Mouse (Mus musculus): ENCODE measurements around the gene Olfr566. TPM values are rescaled to one million over a fixed set of nuclear protein-coding genes. Genes with fewer than 3 reads are reported as not detected.

Olfr566 gene
- not detected for polyA plus RNA-seq (2014; fragmentation: Illumina TruSeq; extraction: RNeasy Lipid Tissue Mini Kit (QIAGEN cat#74804); ENCODE audit: low read depth, low replicate concordance)

DNA sequence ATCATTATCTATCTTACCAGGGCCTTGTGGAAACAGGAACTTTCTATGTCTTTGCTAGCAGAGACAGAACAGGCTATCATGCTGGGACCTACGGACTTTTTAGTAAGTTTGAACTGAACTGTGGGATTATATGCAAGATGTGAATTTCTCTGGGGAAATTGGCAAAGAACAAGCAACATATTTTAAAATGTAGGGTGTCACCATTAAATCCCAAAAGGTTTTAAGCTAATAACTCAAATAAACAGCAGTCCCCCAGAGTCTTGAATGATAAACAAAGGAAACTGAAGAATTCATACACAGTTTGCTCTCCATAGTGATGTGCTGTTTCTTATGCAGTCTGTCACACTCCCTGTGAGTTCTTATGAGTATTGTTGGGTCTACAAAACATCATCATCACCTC lies at the start of gene Olfr566:
Olfr566 (minus strand) TSS at position 101 of the 400 bp plus-strand sequence.

DNA sequence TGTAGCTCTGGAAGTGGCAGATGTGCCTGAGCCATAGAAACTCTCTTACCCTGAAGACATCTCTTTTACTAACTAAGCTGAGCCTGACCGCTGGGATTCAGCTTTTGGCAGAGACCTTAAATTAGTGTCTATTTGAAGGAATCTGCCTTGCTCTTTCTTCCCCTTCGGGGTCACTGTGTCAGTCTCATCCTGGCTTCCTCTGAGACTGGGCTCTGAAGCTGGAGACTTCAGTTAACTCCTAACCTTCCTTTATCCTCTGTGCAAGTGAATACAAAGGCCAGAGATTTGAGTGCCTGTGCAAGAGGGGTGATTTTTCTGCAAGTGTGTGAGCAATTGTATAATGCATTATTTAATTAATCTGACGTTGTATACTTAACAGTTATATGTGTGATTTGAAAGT lies 32.2 kb upstream of the Olfr566 start, which contains the start of gene Olfr569:
Olfr569 (minus strand) TSS at position 101 of the 400 bp plus-strand sequence.

DNA sequence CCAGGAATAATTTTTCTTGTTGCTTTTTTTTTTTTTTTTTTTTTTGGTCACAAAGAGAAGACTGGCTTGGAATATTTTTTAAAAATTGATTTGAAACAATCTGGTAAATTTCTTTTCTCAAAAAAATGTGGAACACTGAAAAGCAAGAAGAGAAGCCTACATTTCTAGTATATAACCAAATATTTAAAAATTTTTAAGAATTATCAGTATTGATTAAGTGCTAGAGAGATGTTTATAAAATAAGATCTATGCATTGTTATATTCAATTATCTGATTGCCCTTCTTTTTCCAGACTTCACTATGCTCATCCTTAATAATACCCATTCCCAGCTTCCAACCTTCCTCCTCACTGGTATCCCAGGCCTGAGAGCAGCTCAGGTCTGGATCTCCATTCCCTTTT lies 18.3 kb upstream of the Olfr566 start, which contains the start of gene Olfr568:
Olfr568 (plus strand) TSS at position 301 of the 400 bp plus-strand sequence.

Other genes starting within 250 kb of the Olfr566 start
- not detected for gene Olfr553, start 240.5 kb downstream of the Olfr566 start, polyA plus RNA-seq (2014; fragmentation: Illumina TruSeq; extraction: RNeasy Lipid Tissue Mini Kit (QIAGEN cat#74804); ENCODE audit: low read depth, low replicate concordance)
- not detected for gene Olfr554, start 220.3 kb downstream of the Olfr566 start, polyA plus RNA-seq (2014; fragmentation: Illumina TruSeq; extraction: RNeasy Lipid Tissue Mini Kit (QIAGEN cat#74804); ENCODE audit: low read depth, low replicate concordance)
- gene Olfr555, start 199.9 kb downstream of the Olfr566 start, polyA plus RNA-seq (2014; fragmentation: Illumina TruSeq; extraction: RNeasy Lipid Tissue Mini Kit (QIAGEN cat#74804); ENCODE audit: low read depth, low replicate concordance), result not detected
- gene Olfr556, start 193.9 kb downstream of the Olfr566 start, polyA plus RNA-seq (2014; fragmentation: Illumina TruSeq; extraction: RNeasy Lipid Tissue Mini Kit (QIAGEN cat#74804); ENCODE audit: low read depth, low replicate concordance), result not detected
- gene Trim68, start 171.4 kb downstream of the Olfr566 start, polyA plus RNA-seq (2014; fragmentation: Illumina TruSeq; extraction: RNeasy Lipid Tissue Mini Kit (QIAGEN cat#74804); ENCODE audit: low read depth, low replicate concordance), result 23.3 TPM
- gene Olfr557, start 162.9 kb downstream of the Olfr566 start, polyA plus RNA-seq (2014; fragmentation: Illumina TruSeq; extraction: RNeasy Lipid Tissue Mini Kit (QIAGEN cat#74804); ENCODE audit: low read depth, low replicate concordance), result not detected
- gene Olfr558, start 156.6 kb downstream of the Olfr566 start, polyA plus RNA-seq (2014; fragmentation: Illumina TruSeq; extraction: RNeasy Lipid Tissue Mini Kit (QIAGEN cat#74804); ENCODE audit: low read depth, low replicate concordance), result 6.0 TPM
- not detected for gene Olfr33, start 139.7 kb downstream of the Olfr566 start, polyA plus RNA-seq (2014; fragmentation: Illumina TruSeq; extraction: RNeasy Lipid Tissue Mini Kit (QIAGEN cat#74804); ENCODE audit: low read depth, low replicate concordance)
- not detected for gene Olfr559, start 131.3 kb downstream of the Olfr566 start, polyA plus RNA-seq (2014; fragmentation: Illumina TruSeq; extraction: RNeasy Lipid Tissue Mini Kit (QIAGEN cat#74804); ENCODE audit: low read depth, low replicate concordance)
- 0.39 TPM for gene Olfr560, start 99.4 kb downstream of the Olfr566 start, polyA plus RNA-seq (2014; fragmentation: Illumina TruSeq; extraction: RNeasy Lipid Tissue Mini Kit (QIAGEN cat#74804); ENCODE audit: low read depth, low replicate concordance)
- gene Olfr78, start 99.3 kb downstream of the Olfr566 start, polyA plus RNA-seq (2014; fragmentation: Illumina TruSeq; extraction: RNeasy Lipid Tissue Mini Kit (QIAGEN cat#74804); ENCODE audit: low read depth, low replicate concordance), result 3.1 TPM
- gene Olfr561, start 87.5 kb downstream of the Olfr566 start, polyA plus RNA-seq (2014; fragmentation: Illumina TruSeq; extraction: RNeasy Lipid Tissue Mini Kit (QIAGEN cat#74804); ENCODE audit: low read depth, low replicate concordance), result not detected
- gene Olfr564, start 55.3 kb downstream of the Olfr566 start, polyA plus RNA-seq (2014; fragmentation: Illumina TruSeq; extraction: RNeasy Lipid Tissue Mini Kit (QIAGEN cat#74804); ENCODE audit: low read depth, low replicate concordance), result not detected
- gene Olfr568, start 18.4 kb upstream of the Olfr566 start, polyA plus RNA-seq (2014; fragmentation: Illumina TruSeq; extraction: RNeasy Lipid Tissue Mini Kit (QIAGEN cat#74804); ENCODE audit: low read depth, low replicate concordance), result not detected
- gene Olfr569, start 32.1 kb upstream of the Olfr566 start, polyA plus RNA-seq (2014; fragmentation: Illumina TruSeq; extraction: RNeasy Lipid Tissue Mini Kit (QIAGEN cat#74804); ENCODE audit: low read depth, low replicate concordance), result not detected
- not detected for gene Olfr570, start 35.8 kb upstream of the Olfr566 start, polyA plus RNA-seq (2014; fragmentation: Illumina TruSeq; extraction: RNeasy Lipid Tissue Mini Kit (QIAGEN cat#74804); ENCODE audit: low read depth, low replicate concordance)
- gene Olfr571, start 58.8 kb upstream of the Olfr566 start, polyA plus RNA-seq (2014; fragmentation: Illumina TruSeq; extraction: RNeasy Lipid Tissue Mini Kit (QIAGEN cat#74804); ENCODE audit: low read depth, low replicate concordance), result not detected
- gene Olfr572, start 65.6 kb upstream of the Olfr566 start, polyA plus RNA-seq (2014; fragmentation: Illumina TruSeq; extraction: RNeasy Lipid Tissue Mini Kit (QIAGEN cat#74804); ENCODE audit: low read depth, low replicate concordance), result not detected
- gene Olfr573-ps1, start 83.8 kb upstream of the Olfr566 start, polyA plus RNA-seq (2014; fragmentation: Illumina TruSeq; extraction: RNeasy Lipid Tissue Mini Kit (QIAGEN cat#74804); ENCODE audit: low read depth, low replicate concordance), result not detected
- not detected for gene Olfr574, start 89.7 kb upstream of the Olfr566 start, polyA plus RNA-seq (2014; fragmentation: Illumina TruSeq; extraction: RNeasy Lipid Tissue Mini Kit (QIAGEN cat#74804); ENCODE audit: low read depth, low replicate concordance)
- not detected for gene Olfr575, start 100.0 kb upstream of the Olfr566 start, polyA plus RNA-seq (2014; fragmentation: Illumina TruSeq; extraction: RNeasy Lipid Tissue Mini Kit (QIAGEN cat#74804); ENCODE audit: low read depth, low replicate concordance)
- not detected for gene Olfr576, start 103.9 kb upstream of the Olfr566 start, polyA plus RNA-seq (2014; fragmentation: Illumina TruSeq; extraction: RNeasy Lipid Tissue Mini Kit (QIAGEN cat#74804); ENCODE audit: low read depth, low replicate concordance)
- not detected for gene Olfr577, start 117.2 kb upstream of the Olfr566 start, polyA plus RNA-seq (2014; fragmentation: Illumina TruSeq; extraction: RNeasy Lipid Tissue Mini Kit (QIAGEN cat#74804); ENCODE audit: low read depth, low replicate concordance)
- not detected for gene Olfr578, start 130.6 kb upstream of the Olfr566 start, polyA plus RNA-seq (2014; fragmentation: Illumina TruSeq; extraction: RNeasy Lipid Tissue Mini Kit (QIAGEN cat#74804); ENCODE audit: low read depth, low replicate concordance)
- gene Olfr582, start 179.3 kb upstream of the Olfr566 start, polyA plus RNA-seq (2014; fragmentation: Illumina TruSeq; extraction: RNeasy Lipid Tissue Mini Kit (QIAGEN cat#74804); ENCODE audit: low read depth, low replicate concordance), result not detected
- not detected for gene Olfr583, start 192.5 kb upstream of the Olfr566 start, polyA plus RNA-seq (2014; fragmentation: Illumina TruSeq; extraction: RNeasy Lipid Tissue Mini Kit (QIAGEN cat#74804); ENCODE audit: low read depth, low replicate concordance)
- not detected for gene Olfr584, start 223.1 kb upstream of the Olfr566 start, polyA plus RNA-seq (2014; fragmentation: Illumina TruSeq; extraction: RNeasy Lipid Tissue Mini Kit (QIAGEN cat#74804); ENCODE audit: low read depth, low replicate concordance)
- not detected for gene Olfr585, start 239.0 kb upstream of the Olfr566 start, polyA plus RNA-seq (2014; fragmentation: Illumina TruSeq; extraction: RNeasy Lipid Tissue Mini Kit (QIAGEN cat#74804); ENCODE audit: low read depth, low replicate concordance)

All from heart, adult 10 weeks (tissue).